Mouse (Mus musculus) liver, adult 2 months (tissue): ENCODE measurements around the gene Pcx.

Experiments
- CTCF ChIP-seq: fragments of 200-500 bp; IDR thresholded peaks from 2 replicates; pipeline ENCODE4 v1.5.1; 2011; ENCODE audit warnings: low read depth, low read length, control low read depth
- POLR2A ChIP-seq: fragments of 200-500 bp; IDR thresholded peaks from 2 replicates; pipeline ENCODE4 v1.6.1; 2011; ENCODE audit warnings: low read length, control low read depth; ENCODE audit not compliant: insufficient read depth; ENCODE audit errors: extremely low read depth

DNA sequence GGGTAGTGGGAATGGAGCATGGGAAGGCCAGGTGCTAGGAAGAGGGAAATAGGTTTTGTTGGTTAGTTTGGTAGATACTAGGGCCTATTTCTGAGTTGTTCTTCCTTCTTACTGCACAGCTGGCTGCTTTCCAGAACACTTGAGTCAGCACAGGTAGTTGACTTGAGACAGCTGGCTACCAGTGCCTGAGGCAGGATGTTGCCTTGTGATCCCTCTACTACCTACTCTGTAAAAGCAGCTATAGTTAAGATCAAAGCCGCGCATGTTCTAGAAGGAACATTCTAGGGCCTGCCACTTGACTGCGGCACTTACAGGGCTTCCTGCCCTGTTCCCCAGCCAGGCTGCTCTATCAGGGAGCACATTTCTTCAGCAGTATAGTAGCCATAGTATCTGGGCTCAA lies 79.8 kb downstream of the Pcx start:
- TF ChIP-seq CTCF (no peak), POLR2A (no peak)
